In genomic region chr2:131846132-131846710, GRCm38 (mm10) we compare ENCODE assay signal across 13 mouse cellular contexts. TPM values are rescaled to one million over a fixed set of nuclear protein-coding genes. Genes with fewer than 3 reads are reported as not detected.
A peak's percentile ranks its signal among the peaks of the same experiment; 100 is the strongest.
DNase-seq lines count a peak whose midpoint lies in the region; ATAC-seq lines count a peak whose summit lies in the region.
"Had no signal": no experiment of that assay in that cellular context is flagged by ENCODE, and none has a peak within 500 bp of the region (broad histone marks: within the 10 kb centered on the region; RNA-seq: fewer than 3 reads in every experiment).

No protein-coding gene starts in this region.

- H3K4me3 ChIP-seq in heart, embryonic 14.5 days (ENCODE audit: control insufficient read depth in 1 of 2, insufficient read depth in 1 of 2, low read depth in 1 of 2, low read length in 2 of 2): no peak overlapping the region
- no peak overlapping the region for H3K4me3 ChIP-seq in kidney, embryonic 14.5 days (ENCODE audit: low read length)
- H3K4me3 ChIP-seq: megakaryocyte, embryonic 14.5 days had no signal

- peak overlapping the region; percentile 18; the same call in 1 of the 2 replicates for H3K9ac ChIP-seq in heart, embryonic 14.5 days (ENCODE audit: low read length)
- H3K9ac ChIP-seq in kidney, embryonic 14.5 days (ENCODE audit: low read depth, low read length): no peak overlapping the region

- no peak for ATAC-seq in heart, embryonic 14.5 days (ENCODE audit: insufficient number of reproducible peaks, insufficient read depth, low FRiP score, low read depth)
- ATAC-seq in kidney, embryonic 14.5 days (ENCODE audit: low FRiP score, low TSS enrichment): no peak

- no peaks in the 10 kb centered on the region for H3K27me3 ChIP-seq in heart, embryonic 14.5 days (ENCODE audit: control insufficient read depth, insufficient read depth, low read length)
- no peaks in the 10 kb centered on the region for H3K27me3 ChIP-seq in kidney, embryonic 14.5 days (ENCODE audit: control insufficient read depth, insufficient read depth, low read length)

- DNase-seq in cerebellum, postnatal 10 days: peak; percentile 19 to 31
- DNase-seq in cerebellum, postnatal 4 days (ENCODE audit: low spot score in 2 of 2): no peak
- DNase-seq in ES-CJ7 (ENCODE audit: low read depth, low spot score) (peak; percentile 64), MN1 (ENCODE audit: low spot score) (no peak)
- DNase-seq in lung, postnatal 14 days: peak; percentile 19
- DNase-seq in urinary bladder, postnatal 10 days (ENCODE audit: low spot score): no peak
- DNase-seq: cerebellum, postnatal 25 days; kidney, adult 9 months; retina, postnatal 1 day had no signal

- peaks cover 11 to 21% of the 10 kb centered on the region in 2 experiments for H3K4me1 ChIP-seq in heart, embryonic 14.5 days (ENCODE audit: control insufficient read depth in 2 of 2, insufficient read depth in 2 of 2, low read length in 2 of 2)
- peaks cover 6% of the 10 kb centered on the region; the same call in 1 of the 2 replicates for H3K4me1 ChIP-seq in kidney, embryonic 14.5 days (ENCODE audit: control insufficient read depth, insufficient read depth, low read length)

- WGBS in heart, embryonic 14.5 days: 43% methylated on average over 11 of the region's 11 CpGs
- WGBS in kidney, embryonic 14.5 days: 74% methylated on average over 11 of the region's 11 CpGs

- H3K9me3 ChIP-seq in heart, embryonic 14.5 days (ENCODE audit: control insufficient read depth, low read length): no peaks in the 10 kb centered on the region
- H3K9me3 ChIP-seq in kidney, embryonic 14.5 days (ENCODE audit: control insufficient read depth, low read length): no peaks in the 10 kb centered on the region
- H3K9me3 ChIP-seq: megakaryocyte, embryonic 14.5 days had no signal

- peak overlapping the region; percentile 59 to 64 for H3K27ac ChIP-seq in heart, embryonic 14.5 days (replicated peaks in 1 of 2; ENCODE audit: control insufficient read depth in 1 of 2, insufficient read depth in 1 of 2, low read depth in 2 of 2, low read length in 2 of 2)
- no peak overlapping the region for H3K27ac ChIP-seq in kidney, embryonic 14.5 days (ENCODE audit: low read depth, low read length)

- H3K36me3 ChIP-seq in heart, embryonic 14.5 days (ENCODE audit: control insufficient read depth, insufficient read depth, low read length): no peaks in the 10 kb centered on the region
- no peaks in the 10 kb centered on the region for H3K36me3 ChIP-seq in kidney, embryonic 14.5 days (ENCODE audit: control insufficient read depth, insufficient read depth, low read length)

- peak overlapping the region; percentile 41 for H3K4me2 ChIP-seq in heart, embryonic 14.5 days (ENCODE audit: low read length)
- H3K4me2 ChIP-seq in kidney, embryonic 14.5 days (replicated peaks; ENCODE audit: low read depth, low read length): no peak overlapping the region

RNA-seq across cellular contexts. Expression of gene Erv3, which starts 13.3 kb away (rescaled TPM):
- polyA plus RNA-seq in heart, embryonic 14.5 days (2014; fragmentation: Nextera tagmentation; extraction: Ambion mirVana): not detected in 2 replicates
- not detected in 2 replicates for polyA plus RNA-seq in kidney, embryonic 14.5 days (2014; fragmentation: Nextera tagmentation; extraction: Ambion mirVana)
- polyA plus RNA-seq: limb, embryonic 11.5 days had no signal

Comparison
In these comparisons a context has a peak if more than half of its experiments do, and no peak if none do; other contexts are left out.
1. DNase-seq: peak in cerebellum, postnatal 10 days (2 of 2), ES-CJ7 (single experiment) and lung, postnatal 14 days (single experiment); none in cerebellum, postnatal 4 days (0 of 2), urinary bladder, postnatal 10 days (single experiment) and MN1 (single experiment).